Comparison of ENCODE assay signal across 14 mouse cellular contexts in genomic region chr7:99312058-99312457, GRCm38 (mm10). TPM values are rescaled to one million over a fixed set of nuclear protein-coding genes. Genes with fewer than 3 reads are reported as not detected.
A peak's percentile ranks its signal among the peaks of the same experiment; 100 is the strongest.
DNase-seq lines count a peak whose midpoint lies in the region; ATAC-seq and TF ChIP-seq lines count a peak whose summit lies in the region.
"Had no signal": no experiment of that assay in that cellular context is flagged by ENCODE, and none has a peak within 500 bp of the region (broad histone marks: within the 10 kb centered on the region; RNA-seq: fewer than 3 reads in every experiment).

No protein-coding gene starts in this region.

- TF ChIP-seq EP300 in stomach, postnatal 0 days (optimal IDR thresholded peaks at IDR 0.05): no peak

- DNase-seq in A20 (ENCODE audit: low read depth, low spot score): peak; percentile 34
- DNase-seq in stomach, postnatal 0 days (ENCODE audit: low spot score): no peak
- no peak for DNase-seq in urinary bladder, postnatal 10 days (ENCODE audit: low spot score)
- DNase-seq in thymus, postnatal 4 days: no peak
- DNase-seq in adrenal gland, adult (ENCODE audit: inconsistent age in 2 of 2, low spot score in 1 of 2): no peak
- DNase-seq: cerebellum, postnatal 36 days; gastrocnemius, postnatal 10 days; right cerebral cortex, postnatal 4 days had no signal

- peak overlapping the region; percentile 6 for H3K4me2 ChIP-seq in forebrain, embryonic 12.5 days
- H3K4me2 ChIP-seq in hindbrain, embryonic 16.5 days (ENCODE audit: low read length): 0 out of 2 replicates have a peak overlapping the region, but pooled peaks have one; percentile 3
- peak overlapping the region; percentile 36 for H3K4me2 ChIP-seq in midbrain, embryonic 15.5 days
- H3K4me2 ChIP-seq in stomach, postnatal 0 days (replicated peaks; ENCODE audit: low read depth): no peak overlapping the region
- H3K4me2 ChIP-seq: heart, embryonic 13.5 days; liver, embryonic 15.5 days had no signal

- peak overlapping the region; percentile 3; the same call in 1 of the 2 replicates for H3K9ac ChIP-seq in forebrain, embryonic 12.5 days
- peak overlapping the region; percentile 2; the same call in 1 of the 2 replicates for H3K9ac ChIP-seq in hindbrain, embryonic 16.5 days (ENCODE audit: low read depth, low read length)
- peak overlapping the region; percentile 37; the same call in 1 of the 2 replicates for H3K9ac ChIP-seq in midbrain, embryonic 15.5 days
- no peak overlapping the region for H3K9ac ChIP-seq in stomach, postnatal 0 days (ENCODE audit: low read length)
- H3K9ac ChIP-seq: heart, embryonic 13.5 days; liver, embryonic 15.5 days had no signal

- peak; percentile 48 for ATAC-seq in forebrain, embryonic 12.5 days (ENCODE audit: low FRiP score)
- peak; percentile 60 for ATAC-seq in hindbrain, embryonic 16.5 days
- ATAC-seq in midbrain, embryonic 15.5 days (replicated peaks): peak; percentile 67
- no peak for ATAC-seq in stomach, postnatal 0 days (ENCODE audit: low FRiP score, low TSS enrichment)

- peak overlapping the region; percentile 90 for H3K27ac ChIP-seq in forebrain, embryonic 12.5 days
- peak overlapping the region; percentile 77 for H3K27ac ChIP-seq in hindbrain, embryonic 16.5 days (ENCODE audit: low read depth, low read length)
- H3K27ac ChIP-seq in midbrain, embryonic 15.5 days: peak overlapping the region; percentile 93
- H3K27ac ChIP-seq in stomach, postnatal 0 days (replicated peaks): no peak overlapping the region
- H3K27ac ChIP-seq: heart, embryonic 13.5 days; liver, embryonic 15.5 days had no signal

- no peak overlapping the region for H3K4me3 ChIP-seq in forebrain, embryonic 12.5 days (replicated peaks)
- H3K4me3 ChIP-seq in hindbrain, embryonic 16.5 days (ENCODE audit: low read length): no peak overlapping the region
- H3K4me3 ChIP-seq in midbrain, embryonic 15.5 days: no peak overlapping the region
- H3K4me3 ChIP-seq in stomach, postnatal 0 days (ENCODE audit: low read depth, low read length): no peak overlapping the region
- H3K4me3 ChIP-seq: heart, embryonic 13.5 days; liver, embryonic 15.5 days had no signal

- no peaks in the 10 kb centered on the region; the same call in 1 of the 2 replicates for H3K27me3 ChIP-seq in forebrain, embryonic 12.5 days
- no peaks in the 10 kb centered on the region for H3K27me3 ChIP-seq in hindbrain, embryonic 16.5 days (replicated peaks; ENCODE audit: control insufficient read depth, insufficient read depth, low read length)
- H3K27me3 ChIP-seq in midbrain, embryonic 15.5 days (replicated peaks): no peaks in the 10 kb centered on the region
- H3K27me3 ChIP-seq in stomach, postnatal 0 days (ENCODE audit: control insufficient read depth, insufficient read depth, low read length): no peaks in the 10 kb centered on the region

- WGBS in forebrain, embryonic 12.5 days: 47% methylated on average over 4 of the region's 4 CpGs
- WGBS in hindbrain, embryonic 16.5 days: 32% methylated on average over 4 of the region's 4 CpGs
- 25% methylated on average over 4 of the region's 4 CpGs for WGBS in midbrain, embryonic 15.5 days
- 62% methylated on average over 4 of the region's 4 CpGs for WGBS in stomach, postnatal 0 days

- H3K4me1 ChIP-seq in forebrain, embryonic 12.5 days: peaks cover 53% of the 10 kb centered on the region
- H3K4me1 ChIP-seq in hindbrain, embryonic 16.5 days (ENCODE audit: control insufficient read depth, insufficient read depth, low read depth, low read length): peaks cover 26% of the 10 kb centered on the region
- peaks cover 61% of the 10 kb centered on the region for H3K4me1 ChIP-seq in midbrain, embryonic 15.5 days
- no peaks in the 10 kb centered on the region; the same call in 1 of the 2 replicates for H3K4me1 ChIP-seq in stomach, postnatal 0 days (replicated peaks; ENCODE audit: control insufficient read depth, insufficient read depth)

- peaks cover 17% of the 10 kb centered on the region for H3K36me3 ChIP-seq in forebrain, embryonic 12.5 days (replicated peaks)
- peaks cover 13% of the 10 kb centered on the region for H3K36me3 ChIP-seq in hindbrain, embryonic 16.5 days (ENCODE audit: control insufficient read depth, insufficient read depth, low read length)
- 0 out of 2 replicates have a peak, but pooled peaks cover 12% of the 10 kb centered on the region for H3K36me3 ChIP-seq in midbrain, embryonic 15.5 days (replicated peaks)
- no peaks in the 10 kb centered on the region for H3K36me3 ChIP-seq in stomach, postnatal 0 days (ENCODE audit: control insufficient read depth, insufficient read depth, low read length)
- H3K36me3 ChIP-seq: heart, embryonic 13.5 days; liver, embryonic 15.5 days had no signal

- no peaks in the 10 kb centered on the region for H3K9me3 ChIP-seq in forebrain, embryonic 12.5 days
- H3K9me3 ChIP-seq in hindbrain, embryonic 16.5 days (ENCODE audit: control insufficient read depth, low read length): no peaks in the 10 kb centered on the region
- no peaks in the 10 kb centered on the region for H3K9me3 ChIP-seq in midbrain, embryonic 15.5 days
- no peaks in the 10 kb centered on the region for H3K9me3 ChIP-seq in stomach, postnatal 0 days (ENCODE audit: control insufficient read depth, low read length)
- H3K9me3 ChIP-seq: heart, embryonic 13.5 days; liver, embryonic 15.5 days had no signal

- no peak for TF ChIP-seq CTCF in stomach, postnatal 0 days (IDR thresholded peaks at IDR 0.05; ENCODE audit: low read depth)

RNA-seq across cellular contexts. Expression of gene Serpinh1, which starts 41.0 kb away (rescaled TPM):
- polyA plus RNA-seq in forebrain, embryonic 12.5 days (2016; fragmentation: Nextera tagmentation; extraction: Ambion mirVana): 425 and 501 TPM in 2 replicates
- polyA plus RNA-seq in hindbrain, embryonic 16.5 days (2015; fragmentation: Nextera tagmentation; extraction: Ambion mirVana): 261 and 355 TPM in 2 replicates
- 235 and 259 TPM in 2 replicates for polyA plus RNA-seq in midbrain, embryonic 15.5 days (2015; fragmentation: Nextera tagmentation; extraction: Ambion mirVana)
- polyA plus RNA-seq in stomach, postnatal 0 days (2015; fragmentation: Nextera tagmentation; extraction: Ambion mirVana): 331 and 433 TPM in 2 replicates
- polyA plus RNA-seq: inflammation-experienced regulatory T-cells, adult 6 months had no signal

RNA-seq across cellular contexts. Expression of gene Map6, which starts 44.8 kb away (rescaled TPM):
- 63.5 and 65.1 TPM in 2 replicates for polyA plus RNA-seq in forebrain, embryonic 12.5 days (2016; fragmentation: Nextera tagmentation; extraction: Ambion mirVana)
- polyA plus RNA-seq in hindbrain, embryonic 16.5 days (2015; fragmentation: Nextera tagmentation; extraction: Ambion mirVana): 127 and 137 TPM in 2 replicates
- polyA plus RNA-seq in midbrain, embryonic 15.5 days (2015; fragmentation: Nextera tagmentation; extraction: Ambion mirVana): 153 and 155 TPM in 2 replicates
- polyA plus RNA-seq in stomach, postnatal 0 days (2015; fragmentation: Nextera tagmentation; extraction: Ambion mirVana): 8.7 and 9.1 TPM in 2 replicates
